Mouse (Mus musculus) forebrain, embryonic 12.5 days (tissue): ENCODE measurements around the gene Rfc2. TPM values are rescaled to one million over a fixed set of nuclear protein-coding genes. Genes with fewer than 3 reads are reported as not detected.

Experiments
- ATAC-seq: fragments of 200-750 bp; cut with Nextera tagmentation; 2 replicates; pipeline ENCODE4 v1.8.0; 2017; ENCODE audit warnings: moderate TSS enrichment; ENCODE audit not compliant: low FRiP score
- H3K27ac ChIP-seq: fragments of 300-500 bp; sonication (generic); 2 replicates; pipeline ENCODE4 v1.5.1; 2016; ENCODE audit warnings: mild to moderate bottlenecking
- H3K27me3 ChIP-seq: fragments of 300-500 bp; sonication (generic); 2 replicates; pipeline ENCODE4 v1.6.1; 2016; ENCODE audit warnings: mild to moderate bottlenecking
- H3K36me3 ChIP-seq: fragments of 300-500 bp; sonication (generic); replicated peaks from 2 replicates; pipeline ENCODE4 v1.6.1; 2016; ENCODE audit warnings: mild to moderate bottlenecking
- H3K4me1 ChIP-seq: fragments of 300-500 bp; sonication (generic); 2 replicates; pipeline ENCODE4 v1.6.1; 2016
- H3K4me2 ChIP-seq: fragments of 300-500 bp; sonication (generic); 2 replicates; pipeline ENCODE4 v1.6.1; 2016; ENCODE audit warnings: mild to moderate bottlenecking, moderate library complexity
- H3K4me3 ChIP-seq: fragments of 300-500 bp; sonication (generic); replicated peaks from 2 replicates; pipeline ENCODE4 v1.5.1; 2016; ENCODE audit warnings: mild to moderate bottlenecking
- H3K9ac ChIP-seq: fragments of 300-500 bp; sonication (generic); 2 replicates; pipeline ENCODE4 v1.6.1; 2016; ENCODE audit warnings: mild to moderate bottlenecking
- H3K9me3 ChIP-seq: fragments of 300-500 bp; sonication (generic); 2 replicates; pipeline ENCODE4 v1.6.1; 2016
- WGBS: fragments of 180-500 bp; shearing (Covaris S2); methylation state at CpG from one replicate; pipeline ENCODE4 v1.1.7; 2016; 5-methylcytosine and 5-hydroxymethylcytosine counted together
- polyA plus RNA-seq: library from polyadenylated mRNA; unstranded; fragments of >200 nt; fragmentation: Nextera tagmentation; extraction: Ambion mirVana; gene quantifications from 2 replicates; pipeline ENCODE4 v1.2.1, GENCODE M21; 2016

Gene Rfc2
- polyA plus RNA-seq, result 305 and 325 TPM in 2 replicates

DNA sequence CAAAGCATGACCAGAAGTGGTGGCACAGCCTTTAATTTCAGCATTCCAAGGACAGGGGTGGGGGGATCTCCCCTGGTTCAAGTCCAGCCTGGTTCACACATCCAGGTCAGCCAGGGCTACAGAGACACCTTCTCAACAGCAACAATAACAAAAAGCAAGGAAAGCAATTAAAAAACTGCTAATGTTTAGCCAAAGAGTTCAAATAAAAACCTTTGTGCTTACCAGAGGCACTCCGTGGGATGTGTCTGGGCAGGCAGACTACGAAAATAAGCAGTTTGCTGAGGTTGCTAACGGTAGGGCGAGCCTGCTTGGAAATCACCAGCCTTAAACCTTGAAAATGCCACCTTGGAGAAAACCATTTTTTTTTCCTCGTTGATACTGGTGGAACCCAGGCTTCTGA lies at the start of gene Rfc2:
Gene Rfc2, plus strand, starts transcription at position 221 of the 400 bp plus-strand sequence.
- Histone ChIP-seq H3K9ac (no peak within 1 kb of the TSS), H3K4me1 (peaks cover 11% of the 10 kb centered on the region), H3K4me2 (no peak within 1 kb of the TSS), H3K4me3 (no peak within 1 kb of the TSS), H3K27me3 (no peaks in the 10 kb centered on the region), H3K36me3 (no peaks in the 10 kb centered on the region), H3K9me3 (no peaks in the 10 kb centered on the region), H3K27ac (no peak within 1 kb of the TSS)
- WGBS, result 84% methylated on average over 5 of the region's 5 CpGs
- ATAC-seq, result no peak

DNA sequence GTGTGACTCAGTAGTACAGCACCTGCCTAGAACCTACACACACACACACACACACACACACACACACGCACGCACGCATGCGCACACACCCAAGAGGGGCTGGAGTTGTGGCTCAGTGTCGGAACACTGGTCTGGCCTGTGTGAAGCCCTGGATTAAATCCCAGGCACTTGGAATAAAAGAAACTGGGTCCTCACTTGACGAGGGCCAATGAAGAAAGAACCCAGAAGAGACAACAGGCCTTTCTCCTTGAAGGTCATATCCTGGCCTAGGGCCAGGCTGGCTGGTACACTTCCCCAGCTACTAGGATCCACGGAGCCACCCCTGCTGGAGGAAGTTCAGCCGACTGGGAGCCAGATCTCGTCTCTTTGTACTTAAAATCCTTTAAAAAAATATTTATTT lies 49.6 kb upstream of the Rfc2 start:
- no peak overlapping the region for H3K9ac ChIP-seq
- no peaks in the 10 kb centered on the region for H3K9me3 ChIP-seq
- no peak for ATAC-seq
- no peak overlapping the region for H3K27ac ChIP-seq
- WGBS, result 92% methylated on average over 9 of the region's 9 CpGs
- no peak overlapping the region for H3K4me2 ChIP-seq
- H3K27me3 ChIP-seq, result no peaks in the 10 kb centered on the region
- no peak overlapping the region for H3K4me3 ChIP-seq
- peaks cover 52% of the 10 kb centered on the region for H3K36me3 ChIP-seq
- H3K4me1 ChIP-seq, result peaks cover 16% of the 10 kb centered on the region

DNA sequence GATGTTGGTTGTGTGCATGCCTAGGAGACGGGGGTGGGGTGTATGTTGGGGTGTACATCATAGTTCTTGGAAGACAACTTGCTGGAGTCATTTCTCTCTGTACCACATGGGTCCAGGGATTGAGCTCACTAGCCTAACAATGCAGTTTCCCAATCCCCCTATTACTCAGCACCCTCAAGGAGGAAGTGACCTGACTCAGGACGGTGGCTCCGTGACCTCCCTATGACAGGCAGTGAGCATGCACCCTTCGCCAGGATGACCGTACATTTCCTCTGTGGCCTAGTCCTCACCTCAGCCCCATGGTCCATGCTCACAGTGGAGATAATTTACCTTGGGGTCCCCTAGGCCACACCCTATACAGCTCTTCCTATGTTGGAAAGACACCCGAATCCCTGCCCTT lies 48.7 kb upstream of the Rfc2 start:
- WGBS, result 94% methylated on average over 6 of the region's 6 CpGs
- Histone ChIP-seq H3K4me3 (no peak overlapping the region), H3K4me1 (peaks cover 16% of the 10 kb centered on the region), H3K9ac (no peak overlapping the region), H3K27me3 (no peaks in the 10 kb centered on the region), H3K27ac (no peak overlapping the region), H3K4me2 (no peak overlapping the region), H3K9me3 (no peaks in the 10 kb centered on the region), H3K36me3 (peaks cover 57% of the 10 kb centered on the region)
- no peak for ATAC-seq

DNA sequence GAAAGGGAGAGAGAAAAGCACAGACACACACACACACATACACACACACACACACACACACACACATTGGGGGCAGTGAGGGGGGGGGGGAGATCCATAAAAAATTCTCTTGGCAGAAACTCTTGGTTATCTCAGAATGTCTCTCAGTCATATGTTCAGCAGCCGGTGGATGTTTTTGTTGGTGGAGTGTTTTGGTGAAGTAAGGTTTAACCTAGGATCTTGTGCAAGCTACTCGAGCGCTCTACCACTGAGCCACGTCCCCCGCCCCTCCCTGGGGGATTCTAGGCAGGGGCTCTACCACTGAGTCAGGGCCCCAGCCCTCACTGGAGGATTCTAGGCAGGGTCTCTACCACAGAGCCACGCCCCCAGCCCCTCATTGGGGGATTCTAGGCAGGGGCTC lies 45.1 kb upstream of the Rfc2 start:
- Histone ChIP-seq H3K36me3 (peaks cover 62% of the 10 kb centered on the region), H3K4me1 (peaks cover 13% of the 10 kb centered on the region), H3K27ac (no peak overlapping the region), H3K9me3 (no peaks in the 10 kb centered on the region), H3K4me3 (no peak overlapping the region), H3K27me3 (no peaks in the 10 kb centered on the region), H3K4me2 (no peak overlapping the region), H3K9ac (no peak overlapping the region)
- WGBS, result 93% methylated on average over 6 of the region's 6 CpGs
- ATAC-seq, result no peak

DNA sequence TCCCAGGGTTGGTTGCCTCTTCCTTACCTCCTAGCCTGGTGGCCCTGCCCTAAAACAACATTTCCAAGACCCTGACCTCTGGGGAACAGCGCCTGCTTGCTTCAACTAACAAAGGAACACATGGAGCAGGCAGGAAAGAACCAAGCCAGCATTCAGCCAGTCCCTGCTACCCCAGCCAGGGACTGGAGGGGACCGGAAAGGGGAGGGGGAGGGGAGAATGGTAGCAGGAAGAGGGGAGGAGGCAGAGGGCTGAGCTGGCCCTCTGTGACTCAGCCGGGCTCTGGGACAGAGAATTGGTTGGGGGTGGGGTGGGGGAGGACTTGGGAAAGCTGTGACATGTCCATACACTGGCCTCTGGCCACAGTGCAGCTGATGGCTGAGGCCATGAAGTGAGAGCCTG lies 41.3 kb upstream of the Rfc2 start:
- peaks cover 32% of the 10 kb centered on the region for H3K36me3 ChIP-seq
- peak overlapping the region; percentile 43 for H3K27ac ChIP-seq
- ATAC-seq, result no peak
- H3K4me1 ChIP-seq, result peaks cover 24% of the 10 kb centered on the region
- WGBS, result 9% methylated on average over 3 of the region's 3 CpGs
- H3K4me3 ChIP-seq, result no peak overlapping the region
- no peaks in the 10 kb centered on the region for H3K9me3 ChIP-seq
- H3K4me2 ChIP-seq, result no peak overlapping the region
- no peaks in the 10 kb centered on the region for H3K27me3 ChIP-seq
- no peak overlapping the region for H3K9ac ChIP-seq

DNA sequence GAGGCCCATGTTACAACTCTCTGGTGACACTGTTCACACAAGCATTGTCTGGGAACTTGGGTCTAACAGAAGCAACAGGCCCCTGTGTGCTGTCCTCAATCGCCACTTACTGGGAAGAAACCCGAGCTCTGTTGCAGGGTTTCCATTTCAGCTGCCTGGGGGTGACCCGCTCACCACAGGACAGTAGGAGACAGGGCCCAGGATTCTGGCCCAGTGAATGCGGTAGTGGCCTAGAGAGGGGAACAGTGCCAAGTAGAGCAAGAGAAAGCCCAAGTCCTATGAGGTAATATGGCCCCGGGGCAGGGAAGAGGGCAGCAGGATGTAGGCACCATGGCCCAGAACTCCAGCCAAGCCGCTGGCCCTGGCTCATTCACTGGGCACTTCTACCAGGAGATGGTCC lies 40.3 kb upstream of the Rfc2 start:
- Histone ChIP-seq H3K27me3 (no peaks in the 10 kb centered on the region), H3K4me3 (no peak overlapping the region), H3K36me3 (peaks cover 26% of the 10 kb centered on the region; the same call in 1 of the 2 replicates), H3K27ac (no peak overlapping the region), H3K9me3 (no peaks in the 10 kb centered on the region), H3K4me2 (no peak overlapping the region), H3K9ac (no peak overlapping the region), H3K4me1 (peaks cover 24% of the 10 kb centered on the region)
- WGBS, result 77% methylated on average over 6 of the region's 6 CpGs
- ATAC-seq, result no peak

DNA sequence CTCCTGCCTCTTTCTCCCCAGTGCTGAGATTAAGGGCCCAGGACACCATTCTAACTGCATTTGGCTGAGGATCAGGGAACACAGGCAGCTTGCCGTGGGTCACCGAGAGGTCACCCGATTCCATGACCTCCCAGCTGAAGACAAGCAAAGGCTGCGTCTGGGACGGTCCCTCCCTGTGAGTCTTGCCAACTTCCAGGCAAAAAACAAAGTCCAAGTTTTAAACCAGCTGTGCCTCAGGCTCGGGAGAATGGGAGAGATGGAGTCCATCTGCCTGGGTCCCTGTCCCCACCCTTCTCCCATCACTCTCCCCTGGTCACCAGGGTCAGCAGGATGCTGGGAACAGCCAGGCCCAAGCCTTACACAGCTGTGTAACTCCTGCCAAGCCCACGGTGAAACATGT lies 39.5 kb upstream of the Rfc2 start:
- no peak overlapping the region for H3K9ac ChIP-seq
- H3K4me2 ChIP-seq, result no peak overlapping the region
- H3K36me3 ChIP-seq, result peaks cover 24% of the 10 kb centered on the region; the same call in 1 of the 2 replicates
- H3K27ac ChIP-seq, result no peak overlapping the region
- H3K4me3 ChIP-seq, result no peak overlapping the region
- no peaks in the 10 kb centered on the region for H3K9me3 ChIP-seq
- WGBS, result 47% methylated on average over 7 of the region's 7 CpGs
- peaks cover 29% of the 10 kb centered on the region for H3K4me1 ChIP-seq
- ATAC-seq, result no peak
- no peaks in the 10 kb centered on the region for H3K27me3 ChIP-seq

DNA sequence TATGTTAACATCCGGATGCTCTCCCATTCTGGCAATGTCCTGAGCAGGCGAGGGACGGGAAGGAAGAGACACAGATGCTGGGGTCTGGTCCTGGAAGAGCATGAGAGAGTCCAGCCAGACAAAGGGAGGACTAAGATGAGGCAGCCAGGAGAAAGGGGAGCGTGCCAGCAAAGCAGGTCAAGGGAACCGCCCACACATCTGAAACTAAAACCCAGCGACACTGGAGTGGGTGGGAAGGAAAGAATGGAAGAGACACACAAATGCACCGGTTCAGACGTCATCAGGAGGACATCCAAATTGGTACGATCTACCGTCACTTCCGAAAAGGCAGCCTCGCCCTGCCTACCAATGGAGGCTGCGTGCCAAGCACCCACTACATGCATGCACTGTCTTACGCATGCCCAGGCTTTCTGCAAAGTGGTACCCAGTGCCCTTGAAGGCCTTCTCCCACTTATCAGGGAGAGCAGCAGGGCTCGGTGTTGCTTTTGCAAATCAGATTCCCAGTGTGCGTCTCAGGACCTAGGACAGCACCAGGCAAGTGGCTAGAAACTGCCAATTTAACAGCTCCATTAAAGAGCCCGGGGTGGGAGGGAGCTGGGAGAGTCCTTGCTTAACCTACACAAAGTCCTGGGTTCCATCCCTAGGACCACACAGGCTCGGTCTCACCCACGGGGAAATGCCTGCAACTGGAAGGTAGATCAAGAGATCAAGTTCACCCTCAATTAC lies 36.5 kb upstream of the Rfc2 start:
- Histone ChIP-seq H3K4me1 (peaks cover 52% of the 10 kb centered on the region), H3K27me3 (no peaks in the 10 kb centered on the region), H3K9ac (no peak overlapping the region), H3K9me3 (no peaks in the 10 kb centered on the region), H3K4me2 (no peak overlapping the region), H3K36me3 (0 out of 2 replicates have a peak, but pooled peaks cover 4% of the 10 kb centered on the region), H3K4me3 (no peak overlapping the region), H3K27ac (0 out of 2 replicates have a peak overlapping the region, but pooled peaks have one; percentile 13)
- ATAC-seq, result no peak
- 72% methylated on average over 19 of the region's 19 CpGs for WGBS

DNA sequence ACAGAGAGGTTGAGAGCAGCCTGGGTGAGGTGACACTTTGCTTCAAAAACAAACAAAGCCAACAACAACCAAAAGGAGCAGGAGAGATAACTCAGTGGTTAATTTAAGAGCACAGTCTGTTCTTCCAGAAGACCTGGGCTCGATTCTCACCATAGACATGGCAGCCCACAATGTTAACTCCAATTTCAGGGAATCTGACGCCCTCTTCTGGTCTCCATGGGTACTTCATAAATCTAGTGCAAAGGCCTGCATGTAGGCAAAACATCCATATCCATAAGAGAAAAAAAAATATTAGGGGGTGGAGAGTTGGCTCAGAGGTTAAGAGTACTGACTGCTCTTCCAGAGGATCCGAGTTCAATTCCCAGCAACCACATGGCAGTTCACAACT lies 35.9 kb upstream of the Rfc2 start:
- Histone ChIP-seq H3K27me3 (no peaks in the 10 kb centered on the region), H3K4me1 (peaks cover 51% of the 10 kb centered on the region), H3K27ac (no peak overlapping the region), H3K36me3 (0 out of 2 replicates have a peak, but pooled peaks cover 4% of the 10 kb centered on the region), H3K4me3 (no peak overlapping the region), H3K9me3 (no peaks in the 10 kb centered on the region), H3K9ac (no peak overlapping the region), H3K4me2 (no peak overlapping the region)
- ATAC-seq, result no peak
- 54% methylated on average over 3 of the region's 3 CpGs for WGBS

DNA sequence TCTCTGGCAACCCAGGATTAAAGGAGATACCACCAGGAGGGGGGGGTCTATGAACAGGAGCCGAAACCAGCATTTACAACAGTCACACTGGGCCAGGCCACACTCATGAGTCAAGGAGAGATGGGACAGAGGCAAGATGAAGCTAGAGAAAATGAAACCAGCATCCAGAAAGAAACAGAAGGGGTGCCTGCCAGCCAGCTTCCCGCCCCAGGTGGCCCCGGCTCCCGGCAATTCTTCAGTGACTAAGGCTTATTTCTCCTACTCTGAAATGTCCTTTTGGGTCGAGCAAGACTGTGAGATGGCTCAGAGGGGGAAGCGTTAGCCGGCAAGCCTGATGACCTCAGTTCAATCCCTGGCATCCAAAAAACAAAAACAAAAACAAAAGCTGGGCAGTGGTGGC lies 34.4 kb upstream of the Rfc2 start:
- peaks cover 53% of the 10 kb centered on the region for H3K4me1 ChIP-seq
- H3K9ac ChIP-seq, result no peak overlapping the region
- H3K4me3 ChIP-seq, result no peak overlapping the region
- WGBS, result 91% methylated on average over 7 of the region's 7 CpGs
- H3K36me3 ChIP-seq, result 0 out of 2 replicates have a peak, but pooled peaks cover 4% of the 10 kb centered on the region
- H3K27me3 ChIP-seq, result no peaks in the 10 kb centered on the region
- ATAC-seq, result no peak
- no peaks in the 10 kb centered on the region for H3K9me3 ChIP-seq
- no peak overlapping the region for H3K4me2 ChIP-seq
- H3K27ac ChIP-seq, result no peak overlapping the region

DNA sequence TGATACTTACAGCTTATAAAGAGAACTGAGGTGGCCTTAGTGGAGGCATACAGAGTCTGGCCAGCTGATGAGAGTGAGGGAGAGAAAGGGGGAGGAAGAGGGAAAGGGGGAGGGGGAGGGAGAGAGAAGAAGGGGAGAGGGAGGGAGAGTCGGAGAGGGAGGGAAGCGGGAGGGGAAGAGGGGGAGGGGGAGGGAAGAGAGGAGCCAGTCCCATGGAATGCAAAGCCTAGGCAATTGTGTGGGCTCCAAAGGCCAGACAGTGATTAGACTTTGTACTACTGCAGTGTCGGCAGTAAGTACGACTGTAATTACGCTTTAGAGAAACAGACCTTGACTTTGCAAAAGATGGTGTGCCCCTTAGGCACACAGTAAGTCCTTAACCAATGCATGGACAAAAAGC lies 32.9 kb upstream of the Rfc2 start:
- Histone ChIP-seq H3K4me3 (no peak overlapping the region), H3K9ac (no peak overlapping the region), H3K4me1 (peaks cover 57% of the 10 kb centered on the region), H3K36me3 (0 out of 2 replicates have a peak, but pooled peaks cover 4% of the 10 kb centered on the region), H3K27ac (no peak overlapping the region; the same call in 1 of the 2 replicates), H3K4me2 (no peak overlapping the region), H3K27me3 (no peaks in the 10 kb centered on the region), H3K9me3 (no peaks in the 10 kb centered on the region)
- ATAC-seq, result no peak
- 68% methylated on average over 5 of the region's 5 CpGs for WGBS

DNA sequence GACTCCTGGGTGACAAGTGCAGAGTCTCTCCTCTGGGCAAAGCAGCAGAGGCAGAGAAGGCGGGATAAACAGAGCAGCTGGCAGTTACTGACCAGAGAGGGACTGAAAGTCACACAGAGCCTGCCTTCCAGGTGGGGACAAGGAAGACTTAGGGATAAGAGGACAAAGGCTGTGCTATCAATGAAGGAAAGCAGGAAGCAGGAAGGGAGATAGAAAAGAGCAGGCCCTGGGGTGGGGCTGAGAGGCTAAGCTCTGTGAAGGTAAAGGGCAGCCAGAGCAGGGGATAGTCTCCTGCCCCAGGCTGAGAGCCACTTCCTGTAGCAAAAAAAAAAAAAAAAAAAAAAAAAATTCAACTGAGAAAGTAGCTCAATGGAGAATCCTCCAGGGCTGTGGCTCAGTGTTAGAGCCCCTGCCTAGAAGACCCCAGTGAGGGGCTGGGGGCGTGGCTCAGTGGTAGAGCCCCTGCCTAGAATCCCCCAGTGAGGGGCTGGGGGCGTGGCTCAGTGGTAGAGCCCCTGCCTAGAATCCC lies 31.5 kb upstream of the Rfc2 start:
- peaks cover 57% of the 10 kb centered on the region for H3K4me1 ChIP-seq

DNA sequence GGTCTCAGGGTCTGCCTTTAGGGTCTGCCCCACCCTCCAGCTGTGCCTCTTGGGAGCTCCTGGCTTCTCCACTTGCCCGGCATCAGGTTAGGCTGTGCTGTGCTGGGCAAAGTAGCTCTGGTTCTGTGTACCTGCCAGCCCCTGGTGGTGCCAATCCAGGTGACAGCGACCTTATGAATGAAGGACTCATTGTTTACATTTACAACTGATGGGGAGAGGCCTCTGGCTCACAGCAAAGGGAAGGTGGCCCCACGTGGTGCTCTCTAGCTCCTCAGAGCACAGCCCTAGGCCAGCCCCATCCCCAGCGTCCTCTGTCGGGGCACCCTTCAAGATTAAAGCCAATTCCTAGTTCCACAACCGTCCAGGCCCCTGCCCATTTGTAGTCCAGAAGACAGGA lies 30.3 kb upstream of the Rfc2 start:
- Histone ChIP-seq H3K27ac (0 out of 2 replicates have a peak overlapping the region, but pooled peaks have one; percentile 98), H3K4me2 (peak overlapping the region; percentile 87), H3K36me3 (no peaks in the 10 kb centered on the region), H3K4me1 (peaks cover 67% of the 10 kb centered on the region), H3K27me3 (no peaks in the 10 kb centered on the region), H3K9me3 (no peaks in the 10 kb centered on the region), H3K4me3 (peak overlapping the region; percentile 70), H3K9ac (peak overlapping the region; percentile 86)
- no peak for ATAC-seq
- 11% methylated on average over 6 of the region's 6 CpGs for WGBS

More for the DNA sequence above, 31.5 kb upstream of the Rfc2 start:
- H3K27ac ChIP-seq, result no peak overlapping the region
- H3K4me2 ChIP-seq, result no peak overlapping the region; the same call in 1 of the 2 replicates
- no peaks in the 10 kb centered on the region for H3K9me3 ChIP-seq
- H3K27me3 ChIP-seq, result no peaks in the 10 kb centered on the region
- H3K9ac ChIP-seq, result no peak overlapping the region
- no peaks in the 10 kb centered on the region for H3K36me3 ChIP-seq
- WGBS, result 83% methylated on average over 3 of the region's 3 CpGs
- ATAC-seq, result no peak
- H3K4me3 ChIP-seq, result no peak overlapping the region
